Mouse (Mus musculus): Measurements from ENCODE around the gene L3mbtl2. TPM values are rescaled to one million over a fixed set of nuclear protein-coding genes. Genes with fewer than 3 reads are reported as not detected.
"Not testable (repeated sequence)": the region's sequence is repeated elsewhere in the genome, so short reads cannot be mapped to it uniquely, and the experiment has no call there.

L3mbtl2 gene
- total RNA-seq (2015) (8.7 and 10.9 TPM in 2 replicates), total RNA-seq (2017) (13.5 and 14.2 TPM in 2 replicates)

- peak; percentile 100 for ATAC-seq (ENCODE audit: poor library complexity, severe bottlenecking)
Measured at GRCm38 (mm10) chr15:81663697-81664561, at the start of gene L3mbtl2. TSS of gene L3mbtl2 (plus strand) at chr15:81663889.

DNA sequence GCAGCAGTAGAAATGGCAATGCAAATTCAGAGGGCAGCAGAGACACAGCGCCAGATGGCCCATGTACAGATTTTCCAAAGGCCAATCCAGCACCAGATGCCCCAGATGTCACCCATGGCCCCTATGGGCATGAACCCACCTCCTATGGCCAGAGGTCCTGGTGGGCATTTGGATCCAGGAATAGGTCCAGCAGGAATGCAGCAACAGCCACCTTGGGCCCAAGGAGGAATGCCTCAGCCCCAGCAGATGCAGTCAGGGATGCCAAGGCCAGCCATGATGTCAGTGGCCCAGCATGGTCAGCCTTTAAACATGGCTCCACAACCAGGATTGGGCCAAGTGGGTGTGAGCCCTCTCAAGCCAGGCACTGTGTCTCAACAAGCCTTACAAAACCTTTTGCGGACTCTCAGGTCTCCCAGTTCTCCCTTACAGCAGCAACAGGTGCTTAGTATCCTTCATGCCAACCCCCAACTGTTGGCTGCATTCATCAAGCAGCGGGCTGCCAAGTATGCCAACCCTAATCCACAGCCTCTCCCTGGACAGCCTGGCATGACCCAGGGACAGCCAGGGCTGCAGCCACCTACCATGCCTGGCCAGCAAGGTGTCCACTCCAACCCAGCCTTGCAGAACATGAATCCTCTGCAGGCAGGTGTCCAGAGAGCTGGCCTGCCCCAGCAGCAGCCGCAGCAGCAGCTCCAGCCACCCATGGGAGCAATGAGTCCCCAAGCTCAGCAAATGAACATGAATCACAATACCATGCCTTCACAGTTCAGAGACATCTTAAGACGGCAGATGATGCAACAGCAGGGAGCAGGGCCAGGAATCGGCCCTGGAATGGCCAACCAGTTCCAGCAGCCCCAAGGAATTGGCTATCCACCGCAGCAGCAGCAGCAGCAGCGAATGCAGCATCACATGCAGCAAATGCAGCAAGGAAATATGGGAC is 13.9 kb upstream of the L3mbtl2 start:
- no peak for ATAC-seq (ENCODE audit: poor library complexity, severe bottlenecking)

DNA sequence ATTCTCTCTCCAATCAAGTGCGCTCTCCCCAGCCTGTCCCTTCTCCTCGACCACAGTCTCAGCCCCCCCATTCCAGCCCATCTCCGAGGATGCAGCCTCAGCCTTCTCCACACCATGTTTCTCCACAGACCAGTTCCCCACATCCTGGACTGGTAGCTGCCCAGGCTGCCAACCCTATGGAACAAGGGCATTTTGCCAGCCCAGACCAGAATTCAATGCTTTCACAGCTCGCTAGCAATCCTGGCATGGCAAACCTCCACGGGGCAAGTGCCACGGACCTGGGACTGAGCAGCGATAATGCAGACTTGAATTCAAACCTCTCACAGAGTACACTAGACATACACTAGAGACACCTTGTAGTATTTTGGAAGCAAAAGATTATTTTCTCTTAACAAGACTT is 13.1 kb upstream of the L3mbtl2 start:
- no peak for ATAC-seq (ENCODE audit: poor library complexity, severe bottlenecking)

DNA sequence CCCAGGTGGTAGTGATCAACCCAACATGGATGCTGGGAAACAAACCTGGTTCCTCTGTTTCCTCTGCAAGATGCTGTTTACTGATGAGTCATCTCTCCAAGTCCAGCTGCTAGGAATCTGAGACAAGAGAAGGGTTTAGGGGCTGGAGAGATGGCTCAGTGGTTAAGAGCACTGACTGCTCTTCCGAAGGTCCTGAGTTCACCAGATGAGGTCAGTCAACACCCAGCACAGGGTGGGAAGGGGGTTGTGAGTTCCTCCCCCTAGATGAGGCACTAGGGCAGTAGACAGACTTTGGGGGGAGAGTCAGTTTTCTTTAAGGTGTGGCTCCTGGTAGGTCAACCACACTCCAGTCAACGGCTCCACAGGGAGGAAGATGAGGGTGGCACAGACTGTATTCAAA is 2.0 kb upstream of the L3mbtl2 start:
- ATAC-seq (ENCODE audit: poor library complexity, severe bottlenecking) = no peak

- ATAC-seq (ENCODE audit: poor library complexity, severe bottlenecking) = no peak
Measured at GRCm38 (mm10) chr15:81663281-81663680, 408 bp upstream of the L3mbtl2 start.

DNA sequence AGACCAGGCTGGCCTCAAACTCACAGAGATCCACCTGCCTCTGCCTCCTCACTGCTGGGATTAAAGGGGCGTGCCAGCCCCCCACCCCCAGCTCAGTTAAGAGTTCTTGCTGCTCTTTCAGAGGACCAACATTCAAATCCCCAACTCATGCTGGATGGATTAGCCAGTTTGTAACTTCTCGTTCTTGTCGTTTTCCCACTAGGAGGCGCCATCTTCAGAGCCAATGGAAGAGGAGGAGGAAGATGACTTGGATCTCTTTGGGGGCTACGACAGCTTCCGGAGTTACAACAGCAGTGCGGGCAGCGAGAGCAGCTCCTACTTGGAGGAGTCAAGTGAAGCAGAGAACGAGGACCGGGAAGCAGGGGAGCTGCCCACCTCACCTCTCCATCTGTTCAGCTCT is 3.3 kb downstream of the L3mbtl2 start:
- ATAC-seq (ENCODE audit: poor library complexity, severe bottlenecking) = no peak

- ATAC-seq (ENCODE audit: poor library complexity, severe bottlenecking) = no peak
Measured at GRCm38 (mm10) chr15:81670231-81670640, 6.5 kb downstream of the L3mbtl2 start.

GRCm38 (mm10) chr15:81676637-81677036 is 12.9 kb downstream of the L3mbtl2 start:
- ATAC-seq (ENCODE audit: poor library complexity, severe bottlenecking) = no peak

GRCm38 (mm10) chr15:81680301-81680805 is 16.7 kb downstream of the L3mbtl2 start:
- ATAC-seq (ENCODE audit: poor library complexity, severe bottlenecking) = no peak

GRCm38 (mm10) chr15:81693366-81693966 is 29.8 kb downstream of the L3mbtl2 start:
- no peak for ATAC-seq (ENCODE audit: poor library complexity, severe bottlenecking)

DNA sequence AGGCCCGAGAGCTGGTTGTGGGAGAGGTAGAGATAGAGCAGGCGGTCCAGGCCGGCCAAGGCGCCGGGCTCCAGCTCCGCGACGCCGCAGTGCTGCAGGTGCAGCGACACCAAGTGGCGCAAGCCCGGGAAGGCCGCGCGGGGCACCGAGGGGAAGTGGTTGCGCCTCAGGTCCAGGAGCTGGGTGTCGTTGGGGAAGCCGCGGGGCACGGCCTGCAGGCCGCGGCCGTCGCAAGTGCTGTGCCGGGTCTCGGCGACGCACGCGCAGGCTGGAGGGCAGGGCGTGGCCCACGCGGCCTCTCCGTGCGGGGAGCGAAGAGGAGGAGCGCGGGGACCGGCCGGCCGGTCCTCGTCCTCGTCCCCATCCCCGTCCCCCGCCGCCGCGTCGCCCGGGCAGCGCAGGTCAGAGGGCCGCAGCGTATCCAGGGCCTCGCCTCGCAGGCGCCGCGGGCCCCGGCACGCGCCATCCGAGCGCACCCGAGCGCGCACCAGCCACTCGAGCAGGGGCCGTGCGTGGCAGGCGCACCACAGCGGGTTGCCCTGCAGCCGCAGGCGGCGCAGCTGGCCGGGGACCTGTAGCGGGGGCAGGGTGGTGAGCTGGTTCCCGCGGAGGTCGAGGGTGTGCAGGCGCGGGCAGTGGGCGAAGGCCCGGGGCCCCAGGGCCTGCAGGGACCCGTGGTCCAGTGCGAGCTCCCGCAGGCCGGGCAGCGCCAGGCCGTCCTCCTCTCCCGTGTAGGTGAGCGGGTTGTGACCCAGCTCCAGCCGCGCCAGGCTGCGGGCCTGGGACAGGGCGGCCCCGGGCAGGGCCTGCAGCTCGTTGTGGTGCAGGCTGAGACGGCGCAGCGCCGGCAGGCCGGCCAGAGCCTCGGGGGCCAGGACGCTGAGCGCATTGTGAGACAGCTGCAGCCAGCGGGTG is 30.5 kb downstream of the L3mbtl2 start:
- peak; percentile 96 for ATAC-seq (ENCODE audit: poor library complexity, severe bottlenecking)

GRCm38 (mm10) chr15:81694891-81695290 is 31.2 kb downstream of the L3mbtl2 start:
- no peak for ATAC-seq (ENCODE audit: poor library complexity, severe bottlenecking)

- no peak for ATAC-seq (ENCODE audit: poor library complexity, severe bottlenecking)
Measured at GRCm38 (mm10) chr15:81697175-81697574, 33.5 kb downstream of the L3mbtl2 start, which contains the start of gene Chadl. TSS of gene Chadl (minus strand) at chr15:81697287.

- ATAC-seq (ENCODE audit: poor library complexity, severe bottlenecking) = no peak
Measured at GRCm38 (mm10) chr15:81697847-81698246, 34.2 kb downstream of the L3mbtl2 start.

- peak; percentile 24; the same call in 1 of the 2 replicates for ATAC-seq (ENCODE audit: poor library complexity, severe bottlenecking)
Measured at GRCm38 (mm10) chr15:81698532-81698931, 34.8 kb downstream of the L3mbtl2 start.

DNA sequence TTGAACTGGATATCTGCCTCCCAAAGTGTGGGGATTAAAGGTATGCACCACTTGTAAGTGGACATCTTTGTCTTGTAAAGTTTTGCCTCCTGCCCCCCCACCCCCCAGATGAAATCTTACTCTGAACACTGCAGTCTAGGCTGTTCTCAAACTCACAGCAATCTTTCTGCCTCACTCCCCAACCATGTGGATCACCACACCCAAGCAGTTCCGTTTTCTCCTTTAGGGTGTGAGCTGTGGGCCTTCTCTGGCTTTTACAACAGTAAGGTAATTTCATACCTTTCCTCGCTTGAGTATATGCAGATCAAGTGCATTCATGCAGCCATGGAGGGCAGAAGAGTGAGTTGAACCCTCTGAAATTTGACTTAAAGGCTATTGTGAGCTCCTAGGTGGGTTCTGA is 36.5 kb downstream of the L3mbtl2 start:
- no peak for ATAC-seq (ENCODE audit: poor library complexity, severe bottlenecking)

DNA sequence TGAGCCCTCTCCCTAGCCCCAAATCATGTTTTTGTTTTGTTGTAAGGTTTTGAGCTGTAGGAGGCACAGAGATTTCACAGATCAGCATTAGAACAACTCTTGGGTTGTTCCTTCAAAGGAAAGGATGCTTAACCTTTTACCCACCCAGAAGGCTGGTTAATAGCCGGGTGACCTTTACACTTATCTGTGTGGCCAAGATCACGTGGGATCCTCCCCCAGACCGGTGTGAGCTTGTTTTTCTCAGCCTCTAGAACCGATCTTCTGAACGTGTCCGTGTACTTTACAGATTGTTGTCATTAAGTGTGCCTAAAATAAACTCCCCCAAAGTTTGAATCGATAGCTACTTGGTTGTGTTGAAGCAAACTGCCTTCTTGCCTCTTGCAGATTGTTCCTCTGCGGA is 36.9 kb downstream of the L3mbtl2 start:
- no peak for ATAC-seq (ENCODE audit: poor library complexity, severe bottlenecking)

- ATAC-seq (ENCODE audit: poor library complexity, severe bottlenecking) = not testable (repeated sequence)
Measured at GRCm38 (mm10) chr15:81701350-81701749, 37.7 kb downstream of the L3mbtl2 start.

GRCm38 (mm10) chr15:81702306-81703093 is 38.8 kb downstream of the L3mbtl2 start:
- ATAC-seq (ENCODE audit: poor library complexity, severe bottlenecking) = no peak
